Mouse (Mus musculus) ES-Bruce4 (cell line): ENCODE data around the gene Tfpi2. TPM values are rescaled to one million over a fixed set of nuclear protein-coding genes. Genes with fewer than 3 reads are reported as not detected.

Experiments used
- H3K27ac ChIP-seq: 2 replicates; pipeline ENCODE4 v1.5.1; 2012; ENCODE audit warnings: low read length, inconsistent platforms; ENCODE audit not compliant: insufficient read depth
- H3K27me3 ChIP-seq: 2 replicates; pipeline ENCODE4 v1.6.1; 2012; ENCODE audit warnings: mild to moderate bottlenecking, low read length, inconsistent platforms; ENCODE audit not compliant: control insufficient read depth, poor library complexity, insufficient read depth, severe bottlenecking
- H3K36me3 ChIP-seq: 2 replicates; pipeline ENCODE4 v1.6.1; 2012; ENCODE audit warnings: inconsistent platforms, mild to moderate bottlenecking, low read length, moderate library complexity; ENCODE audit not compliant: control insufficient read depth, poor library complexity, insufficient read depth, severe bottlenecking
- H3K4me1 ChIP-seq: one replicate; pipeline ENCODE4 v1.8.1; 2011; ENCODE audit warnings: low read length; ENCODE audit not compliant: control insufficient read depth, insufficient read depth
- H3K4me3 ChIP-seq: 2 replicates; pipeline ENCODE4 v1.5.1; 2011; ENCODE audit warnings: low read depth, mild to moderate bottlenecking, low read length
- H3K9ac ChIP-seq: 2 replicates; pipeline ENCODE4 v1.6.1; 2012; ENCODE audit warnings: low read depth, mild to moderate bottlenecking, inconsistent platforms; ENCODE audit not compliant: poor library complexity, severe bottlenecking
- H3K9me3 ChIP-seq: replicated peaks from 2 replicates; pipeline ENCODE4 v1.6.1; 2012; ENCODE audit warnings: mild to moderate bottlenecking, low read length, inconsistent platforms; ENCODE audit not compliant: control insufficient read depth, poor library complexity, insufficient read depth, severe bottlenecking
- CTCF ChIP-seq: IDR thresholded peaks from one replicate; pipeline ENCODE4 v1.8.1; 2011; ENCODE audit warnings: low read depth, low read length
- EP300 ChIP-seq: IDR thresholded peaks from 2 replicates; pipeline ENCODE4 v1.6.1; 2011; ENCODE audit warnings: low read depth, low read length; ENCODE audit not compliant: insufficient read depth
- POLR2A ChIP-seq: IDR thresholded peaks from one replicate; pipeline ENCODE4 v1.8.1; 2011; ENCODE audit warnings: low read length; ENCODE audit not compliant: insufficient read depth
- polyA plus RNA-seq: library from polyadenylated mRNA; stranded (reverse); fragments of >200 nt; gene quantifications from 2 replicates; pipeline ENCODE4 v1.2.4, GENCODE M21; 2011; ENCODE audit warnings: low read depth; ENCODE audit not compliant: missing spikeins, insufficient read depth, insufficient read length

Tfpi2 gene
- polyA plus RNA-seq, 1 experiment = not detected

- H3K4me1 ChIP-seq = no peaks in the 10 kb centered on the region
- H3K9ac ChIP-seq = no peak within 1 kb of the TSS
- H3K9me3 ChIP-seq = no peaks in the 10 kb centered on the region
- H3K27me3 ChIP-seq = no peaks in the 10 kb centered on the region
- no peaks in the 10 kb centered on the region for H3K36me3 ChIP-seq
- H3K4me3 ChIP-seq = no peak within 1 kb of the TSS
- H3K27ac ChIP-seq = no peak within 1 kb of the TSS
- TF ChIP-seq EP300 = no peak
- no peak for TF ChIP-seq CTCF
- no peak for TF ChIP-seq POLR2A
Measured at GRCm38 (mm10) chr6:3993492-3993891, 4.8 kb upstream of the Tfpi2 start, which contains the start of gene Gngt1. TSS of gene Gngt1 (plus strand) at chr6:3993792.

- Histone ChIP-seq H3K27me3 (no peaks in the 10 kb centered on the region), H3K36me3 (no peaks in the 10 kb centered on the region), H3K4me3 (no peak overlapping the region), H3K9me3 (no peaks in the 10 kb centered on the region), H3K27ac (no peak overlapping the region), H3K9ac (no peak overlapping the region), H3K4me1 (no peaks in the 10 kb centered on the region)
- TF ChIP-seq EP300 (no peak), CTCF (no peak), POLR2A (no peak)
Measured at GRCm38 (mm10) chr6:3982661-3983284, 5.9 kb downstream of the Tfpi2 start.

GRCm38 (mm10) chr6:3973679-3974078 lies 15.0 kb downstream of the Tfpi2 start:
- H3K4me3 ChIP-seq = no peak overlapping the region
- H3K9me3 ChIP-seq = no peaks in the 10 kb centered on the region
- no peaks in the 10 kb centered on the region for H3K4me1 ChIP-seq
- TF ChIP-seq POLR2A = no peak
- no peak for TF ChIP-seq EP300
- H3K27ac ChIP-seq = no peak overlapping the region
- no peak overlapping the region for H3K9ac ChIP-seq
- no peaks in the 10 kb centered on the region for H3K27me3 ChIP-seq
- no peaks in the 10 kb centered on the region for H3K36me3 ChIP-seq

- Histone ChIP-seq H3K9ac (no peak overlapping the region), H3K36me3 (no peaks in the 10 kb centered on the region), H3K4me3 (peak overlapping the region; percentile 14), H3K27ac (no peak overlapping the region), H3K9me3 (no peaks in the 10 kb centered on the region), H3K27me3 (no peaks in the 10 kb centered on the region), H3K4me1 (no peaks in the 10 kb centered on the region)
- TF ChIP-seq POLR2A (no peak), EP300 (no peak), CTCF (no peak)
Measured at GRCm38 (mm10) chr6:3967676-3968626, 20.8 kb downstream of the Tfpi2 start.

GRCm38 (mm10) chr6:3954969-3955368 lies 33.8 kb downstream of the Tfpi2 start:
- H3K27me3 ChIP-seq = no peaks in the 10 kb centered on the region
- no peaks in the 10 kb centered on the region for H3K9me3 ChIP-seq
- no peaks in the 10 kb centered on the region for H3K36me3 ChIP-seq
- TF ChIP-seq EP300 = no peak
- TF ChIP-seq CTCF = no peak
- TF ChIP-seq POLR2A = no peak
- H3K27ac ChIP-seq = no peak overlapping the region
- no peak overlapping the region for H3K9ac ChIP-seq
- H3K4me1 ChIP-seq = no peaks in the 10 kb centered on the region
- H3K4me3 ChIP-seq = no peak overlapping the region
